In genomic region chr14:34501804-34502474, GRCm38 (mm10) we compare ENCODE assay signal across 8 mouse cellular contexts. TPM values are rescaled to one million over a fixed set of nuclear protein-coding genes. Genes with fewer than 3 reads are reported as not detected.
DNase-seq lines count a peak whose midpoint lies in the region; ATAC-seq and TF ChIP-seq lines count a peak whose summit lies in the region.

No protein-coding gene starts in this region.

- 1% methylated on average over 69 of the region's 77 CpGs for WGBS in kidney, embryonic 14.5 days
- under 1% methylated on average over 62 of the region's 77 CpGs for WGBS in liver, embryonic 12.5 days (ENCODE audit: insufficient replicate concordance)
- under 1% methylated on average over 76 of the region's 77 CpGs for WGBS in neural tube, embryonic 12.5 days
- 1% methylated on average over 77 of the region's 77 CpGs for WGBS in thymus, adult 2 months

- no peak for TF ChIP-seq CTCF in thymus, adult 2 months (IDR thresholded peaks at IDR 0.05; ENCODE audit: borderline replicate concordance, control insufficient read depth, extremely low read depth, insufficient read depth, low read length, poor library complexity)

- H3K4me2 ChIP-seq in kidney, embryonic 14.5 days (replicated peaks; ENCODE audit: low read depth, low read length): peak overlapping the region; percentile 58
- H3K4me2 ChIP-seq in liver, embryonic 12.5 days: peak overlapping the region; percentile 96
- H3K4me2 ChIP-seq in neural tube, embryonic 12.5 days (replicated peaks): peak overlapping the region; percentile 65

- H3K4me3 ChIP-seq in kidney, embryonic 14.5 days (ENCODE audit: low read length): peak overlapping the region; percentile 94
- peak overlapping the region; percentile 77 for H3K4me3 ChIP-seq in liver, embryonic 12.5 days
- H3K4me3 ChIP-seq in neural tube, embryonic 12.5 days: peak overlapping the region; percentile 84
- H3K4me3 ChIP-seq in thymus, adult 2 months (ENCODE audit: control insufficient read depth, insufficient read depth, low read length): peak overlapping the region; percentile 47

- H3K36me3 ChIP-seq in kidney, embryonic 14.5 days (ENCODE audit: control insufficient read depth, insufficient read depth, low read length): no peaks in the 10 kb centered on the region
- H3K36me3 ChIP-seq in liver, embryonic 12.5 days: no peaks in the 10 kb centered on the region
- no peaks in the 10 kb centered on the region for H3K36me3 ChIP-seq in neural tube, embryonic 12.5 days
- no peaks in the 10 kb centered on the region for H3K36me3 ChIP-seq in thymus, adult 2 months (ENCODE audit: control insufficient read depth, insufficient read depth, low read length)

- peak overlapping the region; percentile 97 for H3K27ac ChIP-seq in kidney, embryonic 14.5 days (ENCODE audit: low read depth, low read length)
- H3K27ac ChIP-seq in liver, embryonic 12.5 days: peak overlapping the region; percentile 80
- H3K27ac ChIP-seq in neural tube, embryonic 12.5 days: peak overlapping the region; percentile 87
- H3K27ac ChIP-seq in thymus, adult 2 months (ENCODE audit: control insufficient read depth, insufficient read depth, low read length): no peak overlapping the region

- ATAC-seq in kidney, embryonic 14.5 days (ENCODE audit: low FRiP score, low TSS enrichment): peak; percentile 45
- ATAC-seq in liver, embryonic 12.5 days: peak; percentile 36
- peak; percentile 52 for ATAC-seq in neural tube, embryonic 12.5 days (ENCODE audit: low FRiP score, low read depth)

- H3K4me1 ChIP-seq in kidney, embryonic 14.5 days (ENCODE audit: control insufficient read depth, insufficient read depth, low read length): peaks cover 10% of the 10 kb centered on the region; the same call in 1 of the 2 replicates
- peaks cover 35% of the 10 kb centered on the region for H3K4me1 ChIP-seq in liver, embryonic 12.5 days
- H3K4me1 ChIP-seq in neural tube, embryonic 12.5 days: peaks cover 22% of the 10 kb centered on the region
- peaks cover 11% of the 10 kb centered on the region for H3K4me1 ChIP-seq in thymus, adult 2 months (replicated peaks; ENCODE audit: control insufficient read depth, insufficient read depth, low read length)

- no peaks in the 10 kb centered on the region for H3K9me3 ChIP-seq in kidney, embryonic 14.5 days (ENCODE audit: control insufficient read depth, low read length)
- H3K9me3 ChIP-seq in liver, embryonic 12.5 days (replicated peaks): no peaks in the 10 kb centered on the region
- H3K9me3 ChIP-seq in neural tube, embryonic 12.5 days: no peaks in the 10 kb centered on the region

- peak; percentile 9 to 38 for DNase-seq in spleen, adult 18-20 months
- DNase-seq in spleen, adult 12 weeks (ENCODE audit: low spot score): no peak
- DNase-seq in cerebellum, postnatal 4 days (ENCODE audit: low spot score in 2 of 2): peak; percentile 23 to 51
- DNase-seq in gastrocnemius, postnatal 14 days: peak; percentile 46
- peak; percentile 32 for DNase-seq in thymus, adult 2 months

- TF ChIP-seq POLR2A in thymus, adult 2 months (IDR thresholded peaks at IDR 0.05; ENCODE audit: control insufficient read depth, extremely low read depth, insufficient read depth, low read length, poor library complexity): no peak

- intact Hi-C loops in gastrocnemius, postnatal 14 days (cut with DNase I; ENCODE audit: low total_unique reads): loop anchor here (5.0 kb wide), 1 partner anchor 45 kb away; no protein-coding TSS in a partner anchor

- H3K27me3 ChIP-seq in kidney, embryonic 14.5 days (ENCODE audit: control insufficient read depth, insufficient read depth, low read length): no peaks in the 10 kb centered on the region
- H3K27me3 ChIP-seq in liver, embryonic 12.5 days (replicated peaks): peaks cover 73% of the 10 kb centered on the region
- H3K27me3 ChIP-seq in neural tube, embryonic 12.5 days (replicated peaks): no peaks in the 10 kb centered on the region
- H3K27me3 ChIP-seq in thymus, adult 2 months (ENCODE audit: control insufficient read depth, insufficient read depth, low read length): peaks cover 23% of the 10 kb centered on the region

- peak overlapping the region; percentile 100 for H3K9ac ChIP-seq in kidney, embryonic 14.5 days (ENCODE audit: low read depth, low read length)
- H3K9ac ChIP-seq in liver, embryonic 12.5 days: peak overlapping the region; percentile 85
- H3K9ac ChIP-seq in neural tube, embryonic 12.5 days: peak overlapping the region; percentile 96

RNA-seq across cellular contexts. Expression of gene Bmpr1a, which starts 1.2 kb away (rescaled TPM):
- 10 to 100 TPM; 65.3 to 69.9 TPM for total RNA-seq in gastrocnemius, postnatal 14 days (2021)
- polyA plus RNA-seq in kidney, embryonic 14.5 days (2014; fragmentation: Nextera tagmentation; extraction: Ambion mirVana): 41.7 and 65.8 TPM in 2 replicates
- 8.6 and 8.8 TPM in 2 replicates for polyA plus RNA-seq in liver, embryonic 12.5 days (2016; fragmentation: Nextera tagmentation; extraction: Ambion mirVana)
- 35.5 and 37.5 TPM in 2 replicates for polyA plus RNA-seq in neural tube, embryonic 12.5 days (2016; fragmentation: Nextera tagmentation; extraction: Ambion mirVana)
- polyA plus RNA-seq in thymus, adult 2 months (2012; rRNA removed): 2.0 and 3.1 TPM in 2 replicates

RNA-seq across cellular contexts. Expression of gene 9230112D13Rik, which starts 20.7 kb away (rescaled TPM):
- not detected for total RNA-seq in gastrocnemius, postnatal 14 days (2021)
- not detected in 2 replicates for polyA plus RNA-seq in kidney, embryonic 14.5 days (2014; fragmentation: Nextera tagmentation; extraction: Ambion mirVana)
- polyA plus RNA-seq in liver, embryonic 12.5 days (2016; fragmentation: Nextera tagmentation; extraction: Ambion mirVana): not detected in 2 replicates
- polyA plus RNA-seq in neural tube, embryonic 12.5 days (2016; fragmentation: Nextera tagmentation; extraction: Ambion mirVana): not detected in 2 replicates
- not detected in 2 replicates for polyA plus RNA-seq in thymus, adult 2 months (2012; rRNA removed)
